Mouse (Mus musculus): ENCODE measurements around the gene Zkscan5. TPM values are rescaled to one million over a fixed set of nuclear protein-coding genes. Genes with fewer than 3 reads are reported as not detected.
"Not testable (repeated sequence)": the region's sequence is repeated elsewhere in the genome, so short reads cannot be mapped to it uniquely, and the experiment has no call there.

The Zkscan5 gene
- total RNA-seq, 2 experiments from 2014 or later: 7.8 to 8.2 TPM

DNA sequence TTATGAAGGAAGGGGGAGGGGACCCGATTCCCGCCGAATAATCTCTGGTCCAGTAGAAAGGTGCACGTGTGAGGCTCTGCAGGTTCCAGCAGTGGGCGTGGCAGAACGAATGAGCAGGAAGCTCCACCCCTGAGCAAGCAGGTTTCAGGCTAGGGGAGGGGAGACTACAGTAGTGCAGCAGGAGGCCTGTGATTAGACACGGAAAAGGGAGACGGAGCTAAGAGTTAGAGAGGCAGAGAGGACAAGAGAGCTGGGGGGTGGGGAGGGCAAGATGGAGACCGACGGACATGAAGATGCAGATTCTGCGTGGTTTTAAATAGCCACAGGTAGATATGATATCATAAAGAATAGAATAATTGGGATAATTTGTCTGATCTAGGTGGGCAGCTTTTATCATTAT lies 4.0 kb downstream of the Zkscan5 start:
- intact Hi-C loops (cut with DNase I; ENCODE audit: low total_unique reads); DNase-seq: not testable (repeated sequence)

- intact Hi-C loops (cut with DNase I; ENCODE audit: low total_unique reads): no loop called here
- no peak for DNase-seq
Observed at GRCm38 (mm10) chr5:145211340-145211739, 7.0 kb downstream of the Zkscan5 start.

- no peak for DNase-seq
- intact Hi-C loops (cut with DNase I; ENCODE audit: low total_unique reads): no loop called here
Observed at GRCm38 (mm10) chr5:145212216-145212615, 7.9 kb downstream of the Zkscan5 start.

DNA sequence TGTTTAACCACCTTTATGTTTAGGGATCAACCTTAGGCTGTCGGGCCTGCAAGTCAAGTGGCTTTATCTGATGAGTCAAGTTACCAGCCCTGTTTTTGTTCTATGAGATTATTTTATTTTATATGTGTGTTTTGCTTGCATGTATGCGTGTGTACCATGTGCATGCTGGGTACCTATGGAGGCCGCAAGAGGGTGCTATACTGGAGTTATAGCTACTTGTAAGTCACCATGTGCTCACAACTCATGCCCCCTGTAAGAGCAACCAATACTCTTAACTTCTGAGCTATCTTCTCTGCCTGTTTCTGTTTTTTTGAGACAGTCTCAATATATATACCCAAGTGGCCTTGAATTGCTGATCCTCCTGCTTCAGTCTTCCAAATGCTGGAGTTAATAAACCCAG lies 9.1 kb downstream of the Zkscan5 start:
- DNase-seq: no peak
- intact Hi-C loops (cut with DNase I; ENCODE audit: low total_unique reads): no loop called here

- no peak for DNase-seq
- intact Hi-C loops (cut with DNase I; ENCODE audit: low total_unique reads): no loop called here
Observed at GRCm38 (mm10) chr5:145214679-145215078, 10.3 kb downstream of the Zkscan5 start.

GRCm38 (mm10) chr5:145217746-145218145 lies 13.4 kb downstream of the Zkscan5 start:
- intact Hi-C loops (cut with DNase I; ENCODE audit: low total_unique reads): no loop called here
- DNase-seq: no peak

GRCm38 (mm10) chr5:145218206-145218605 lies 13.8 kb downstream of the Zkscan5 start:
- intact Hi-C loops (cut with DNase I; ENCODE audit: low total_unique reads): no loop called here
- no peak for DNase-seq

DNA sequence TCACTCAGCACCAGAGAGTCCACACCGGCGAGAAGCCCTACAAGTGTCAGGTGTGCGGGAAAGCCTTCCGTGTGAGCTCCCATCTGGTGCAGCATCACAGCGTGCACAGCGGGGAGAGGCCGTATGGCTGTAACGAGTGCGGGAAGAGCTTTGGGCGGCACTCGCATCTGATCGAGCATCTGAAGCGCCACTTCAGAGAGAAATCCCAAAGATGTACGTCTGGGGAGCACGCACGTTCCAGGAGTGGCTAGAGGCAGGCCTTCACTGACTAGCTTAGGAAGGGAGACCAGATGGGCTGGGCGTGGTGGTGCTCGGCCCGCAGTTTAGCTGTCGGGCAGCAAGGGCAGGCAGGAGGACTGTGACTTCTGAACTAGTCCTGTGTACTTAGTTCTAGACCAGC lies 14.3 kb downstream of the Zkscan5 start:
- no peak for DNase-seq
- intact Hi-C loops (cut with DNase I; ENCODE audit: low total_unique reads): no loop called here

GRCm38 (mm10) chr5:145219981-145220380 lies 15.6 kb downstream of the Zkscan5 start:
- intact Hi-C loops (cut with DNase I; ENCODE audit: low total_unique reads): no loop called here
- DNase-seq: no peak

GRCm38 (mm10) chr5:145222840-145223239 lies 18.5 kb downstream of the Zkscan5 start:
- intact Hi-C loops (cut with DNase I; ENCODE audit: low total_unique reads): no loop called here
- DNase-seq: no peak

DNA sequence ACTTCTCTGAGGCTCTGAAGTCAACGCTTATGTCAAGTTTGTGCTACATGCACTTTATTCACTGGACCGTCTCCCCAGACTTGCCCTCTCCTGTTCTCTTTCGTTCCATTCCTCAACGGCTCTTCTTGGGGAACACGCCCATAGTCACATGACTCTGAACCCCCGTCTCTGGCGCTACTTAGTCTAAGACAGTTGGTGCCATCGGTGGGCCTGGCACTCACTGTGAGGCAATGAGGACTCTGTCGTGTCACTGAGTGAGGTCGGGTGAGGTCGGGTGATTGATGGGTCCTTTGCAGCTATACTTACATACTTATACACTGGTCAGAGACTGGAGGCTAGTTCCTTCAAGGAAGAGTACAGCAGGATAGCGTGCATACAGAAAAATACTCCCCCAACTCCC lies 19.0 kb downstream of the Zkscan5 start:
- intact Hi-C loops (cut with DNase I; ENCODE audit: low total_unique reads): no loop called here
- no peak for DNase-seq

DNA sequence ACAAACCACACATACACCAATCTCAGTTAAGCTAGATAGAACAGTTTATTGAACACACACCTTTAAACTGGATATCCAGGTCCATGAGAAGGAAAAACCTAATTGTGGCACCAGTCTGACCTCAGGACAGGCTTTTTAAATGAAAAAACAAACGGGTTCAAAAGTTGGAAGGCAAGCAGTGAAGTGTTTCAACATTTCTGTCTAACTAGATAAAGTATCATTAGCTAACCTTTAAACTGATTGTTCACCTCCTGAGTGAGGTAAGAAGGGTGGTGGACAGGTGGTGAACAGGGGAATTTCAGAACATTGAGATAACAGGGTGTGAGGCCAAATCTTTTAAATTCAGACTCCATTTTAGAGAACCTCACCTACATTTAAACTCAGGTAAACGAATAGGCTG lies 22.1 kb downstream of the Zkscan5 start:
- intact Hi-C loops (cut with DNase I; ENCODE audit: low total_unique reads): no loop called here
- DNase-seq: no peak

GRCm38 (mm10) chr5:145229283-145229682 lies 24.9 kb downstream of the Zkscan5 start:
- DNase-seq; intact Hi-C loops (cut with DNase I; ENCODE audit: low total_unique reads): not testable (repeated sequence)

DNA sequence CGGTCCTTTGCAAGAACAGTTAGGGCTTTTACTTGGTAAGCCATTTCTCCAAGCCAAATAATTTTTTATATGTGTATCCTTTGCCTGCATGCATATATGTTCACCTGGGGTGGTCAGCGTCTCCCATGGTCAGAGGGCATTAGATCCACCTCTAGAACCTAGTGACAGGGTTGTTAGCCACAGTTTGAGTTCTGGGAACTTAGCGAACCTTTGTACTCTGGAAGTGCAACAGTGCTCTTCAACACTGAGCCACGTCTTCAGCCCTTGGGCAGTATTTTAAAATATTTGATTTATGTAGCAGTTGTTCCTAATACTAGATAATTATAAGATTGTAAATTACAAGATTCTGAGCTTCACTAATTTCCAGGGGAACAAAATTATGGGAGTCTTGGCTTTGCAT lies 26.3 kb downstream of the Zkscan5 start:
- no peak for DNase-seq
- intact Hi-C loops (cut with DNase I; ENCODE audit: low total_unique reads): loop anchor here (5.0 kb wide), 1 partner anchor 52 kb away; the partner anchor contains the start of gene Zscan25

DNA sequence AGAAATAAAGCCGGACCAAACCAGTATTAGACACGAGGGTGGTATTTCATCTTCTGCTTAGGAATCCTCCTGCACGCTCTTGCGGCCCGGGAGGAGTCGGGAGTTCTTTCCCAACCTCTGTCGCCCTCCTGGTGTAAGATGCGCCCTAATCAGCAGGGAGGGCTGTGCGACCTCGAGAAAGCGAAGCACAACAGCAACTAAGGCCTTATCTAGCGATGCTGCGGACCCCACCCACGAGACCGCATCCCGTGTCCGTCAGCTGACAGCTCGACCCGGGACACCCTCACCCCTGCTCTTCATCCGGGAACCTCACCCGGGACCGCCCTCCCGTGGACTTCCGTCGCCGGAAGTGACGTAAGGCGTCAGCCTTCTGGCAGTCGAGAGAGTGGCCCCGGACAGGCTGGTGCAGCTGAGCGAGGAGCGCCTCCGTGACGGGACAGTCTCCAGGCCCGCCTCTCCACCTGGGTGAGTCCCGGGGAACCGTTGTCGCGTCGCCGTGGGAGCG lies 27.1 kb downstream of the Zkscan5 start, which contains the start of gene Zfp655:
Gene Zfp655, plus strand, starts transcription at position 349 of the 505 bp plus-strand sequence.
- intact Hi-C loops (cut with DNase I; ENCODE audit: low total_unique reads): loop anchor here (5.0 kb wide), 1 partner anchor 51 kb away; the partner anchor contains the start of gene Zscan25
- peak; percentile 98 for DNase-seq

- no peak for DNase-seq
- intact Hi-C loops (cut with DNase I; ENCODE audit: low total_unique reads): loop anchor here (5.0 kb wide), 1 partner anchor 50 kb away; the partner anchor contains the start of gene Zscan25
Observed at GRCm38 (mm10) chr5:145231893-145232411, 27.6 kb downstream of the Zkscan5 start.

DNA sequence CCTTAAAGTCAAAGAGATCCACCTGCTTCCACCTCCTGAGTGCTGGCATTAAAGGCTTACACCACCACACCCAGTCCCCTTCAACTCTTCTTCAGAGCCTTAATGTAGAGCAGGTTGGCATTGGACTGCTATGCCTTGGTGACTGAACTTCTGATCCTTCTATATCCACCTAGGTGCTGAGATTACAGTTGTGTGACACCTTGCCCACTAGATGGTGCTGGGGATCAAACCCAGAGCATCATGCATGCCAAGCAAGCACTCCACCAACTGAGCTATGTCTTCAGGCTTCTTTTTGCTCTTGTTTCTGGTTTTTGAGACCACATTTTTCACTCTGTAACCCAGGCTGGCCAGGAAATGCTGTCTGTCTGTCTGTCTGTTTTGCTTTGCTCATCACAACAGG lies 30.3 kb downstream of the Zkscan5 start:
- DNase-seq: no peak
- intact Hi-C loops (cut with DNase I; ENCODE audit: low total_unique reads): loop anchor here (5.0 kb wide), 1 partner anchor 48 kb away; the partner anchor contains the start of gene Zscan25

DNA sequence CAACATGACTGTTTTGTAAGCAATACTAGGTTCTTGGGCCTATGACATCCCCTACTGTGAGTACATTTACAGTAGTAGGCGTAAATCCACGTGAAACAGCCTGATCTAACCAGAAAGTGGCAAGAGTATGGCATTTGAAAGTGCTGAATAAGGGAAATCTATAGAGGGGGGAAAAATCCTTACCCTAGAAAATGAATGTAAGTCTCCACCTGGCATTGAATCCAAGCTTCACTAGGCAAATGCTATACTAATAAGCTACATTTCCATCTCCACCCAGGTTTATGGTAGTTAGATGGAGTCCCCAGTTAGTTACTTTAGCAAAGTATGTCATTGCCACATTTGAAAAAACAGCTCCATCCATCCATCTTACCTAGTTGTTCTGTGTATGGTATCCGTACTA lies 45.2 kb downstream of the Zkscan5 start:
- DNase-seq: no peak
- intact Hi-C loops (cut with DNase I; ENCODE audit: low total_unique reads): no loop called here
